Mouse (Mus musculus) embryonic facial prominence, embryonic 15.5 days (tissue): ENCODE results near the gene Olfr1413. TPM values are rescaled to one million over a fixed set of nuclear protein-coding genes. Genes with fewer than 3 reads are reported as not detected.

Experiments
- ATAC-seq: fragments of 200-750 bp; cut with Nextera tagmentation; 2 replicates; pipeline ENCODE4 v1.8.0; 2017; ENCODE audit warnings: low read depth, moderate TSS enrichment; ENCODE audit not compliant: insufficient number of reproducible peaks, low FRiP score, low TSS enrichment
- H3K27ac ChIP-seq: fragments of 300-500 bp; sonication (generic); replicated peaks from 2 replicates; pipeline ENCODE4 v1.5.1; 2015; ENCODE audit warnings: mild to moderate bottlenecking, inconsistent platforms
- H3K27me3 ChIP-seq: fragments of 300-500 bp; sonication (generic); 2 replicates; pipeline ENCODE4 v1.6.1; 2015; ENCODE audit warnings: inconsistent platforms
- H3K36me3 ChIP-seq: fragments of 300-500 bp; sonication (generic); 2 replicates; pipeline ENCODE4 v1.6.1; 2015; ENCODE audit warnings: mild to moderate bottlenecking, inconsistent platforms
- H3K4me1 ChIP-seq: fragments of 300-500 bp; sonication (generic); 2 replicates; pipeline ENCODE4 v1.6.1; 2015; ENCODE audit warnings: inconsistent platforms
- H3K4me2 ChIP-seq: fragments of 300-500 bp; sonication (generic); replicated peaks from 2 replicates; pipeline ENCODE4 v1.6.1; 2015; ENCODE audit warnings: mild to moderate bottlenecking, inconsistent platforms
- H3K4me3 ChIP-seq: fragments of 300-500 bp; sonication (generic); replicated peaks from 2 replicates; pipeline ENCODE4 v1.5.1; 2015; ENCODE audit warnings: mild to moderate bottlenecking, inconsistent platforms
- H3K9ac ChIP-seq: fragments of 300-500 bp; sonication (generic); 2 replicates; pipeline ENCODE4 v1.6.1; 2015; ENCODE audit warnings: inconsistent platforms
- H3K9me3 ChIP-seq: fragments of 300-500 bp; sonication (generic); replicated peaks from 2 replicates; pipeline ENCODE4 v1.6.1; 2016; ENCODE audit warnings: inconsistent platforms
- WGBS: fragments of 180-500 bp; shearing (Covaris S2); methylation state at CpG from one replicate; pipeline ENCODE4 v1.1.7; 2015; 5-methylcytosine and 5-hydroxymethylcytosine counted together
- polyA plus RNA-seq: library from polyadenylated mRNA; unstranded; fragments of >200 nt; fragmentation: Nextera tagmentation; extraction: Ambion mirVana; gene quantifications from 2 replicates; pipeline ENCODE4 v1.2.1, GENCODE M21; 2015

Gene Olfr1413
- polyA plus RNA-seq, 1 experiment from 2014 or later, result not detected

- WGBS, result 44% methylated on average over 4 of the region's 4 CpGs
These were observed 42.1 kb downstream of the Olfr1413 start for GRCm38 (mm10) chr1:92613175-92613574.

GRCm38 (mm10) chr1:92614516-92614915 lies 43.4 kb downstream of the Olfr1413 start:
- no peak overlapping the region for H3K4me2 ChIP-seq
- no peak overlapping the region for H3K9ac ChIP-seq
- no peaks in the 10 kb centered on the region for H3K36me3 ChIP-seq
- H3K4me1 ChIP-seq, result no peaks in the 10 kb centered on the region
- H3K27me3 ChIP-seq, result peaks cover 3% of the 10 kb centered on the region; the same call in 1 of the 2 replicates
- ATAC-seq, result no peak
- H3K4me3 ChIP-seq, result no peak overlapping the region
- 8% methylated on average over 1 of the region's 1 CpGs for WGBS
- H3K27ac ChIP-seq, result no peak overlapping the region
- no peaks in the 10 kb centered on the region for H3K9me3 ChIP-seq

More at GRCm38 (mm10) chr1:92613175-92613574, 42.1 kb downstream of the Olfr1413 start:
- H3K27ac ChIP-seq, result no peak overlapping the region
- H3K36me3 ChIP-seq, result no peaks in the 10 kb centered on the region
- no peak overlapping the region for H3K4me3 ChIP-seq
- H3K27me3 ChIP-seq, result no peaks in the 10 kb centered on the region; the same call in 1 of the 2 replicates
- no peak overlapping the region for H3K9ac ChIP-seq
- no peak for ATAC-seq
- H3K4me1 ChIP-seq, result no peaks in the 10 kb centered on the region
- no peak overlapping the region for H3K4me2 ChIP-seq
- H3K9me3 ChIP-seq, result no peaks in the 10 kb centered on the region

GRCm38 (mm10) chr1:92616046-92616445 lies 44.9 kb downstream of the Olfr1413 start:
- Histone ChIP-seq H3K36me3 (no peaks in the 10 kb centered on the region), H3K27me3 (peaks cover 3% of the 10 kb centered on the region; the same call in 1 of the 2 replicates), H3K9me3 (no peaks in the 10 kb centered on the region), H3K4me1 (no peaks in the 10 kb centered on the region), H3K4me2 (no peak overlapping the region), H3K4me3 (no peak overlapping the region), H3K9ac (no peak overlapping the region), H3K27ac (no peak overlapping the region)
- WGBS, result 67% methylated on average over 1 of the region's 1 CpGs
- no peak for ATAC-seq

GRCm38 (mm10) chr1:92617488-92617887 lies 46.4 kb downstream of the Olfr1413 start, which contains the start of gene Olfr12:
Gene Olfr12 (plus strand): TSS chr1:92617788.
- Histone ChIP-seq H3K27ac (no peak within 1 kb of the TSS), H3K36me3 (no peaks in the 10 kb centered on the region), H3K4me2 (no peak within 1 kb of the TSS), H3K27me3 (peaks cover 3% of the 10 kb centered on the region; the same call in 1 of the 2 replicates), H3K9me3 (no peaks in the 10 kb centered on the region), H3K4me1 (no peaks in the 10 kb centered on the region), H3K4me3 (no peak within 1 kb of the TSS), H3K9ac (no peak within 1 kb of the TSS)
- WGBS, result 46% methylated on average over 2 of the region's 2 CpGs
- no peak for ATAC-seq

- Histone ChIP-seq H3K4me1 (no peaks in the 10 kb centered on the region), H3K27me3 (peaks cover 3% of the 10 kb centered on the region; the same call in 1 of the 2 replicates), H3K9ac (no peak overlapping the region), H3K4me2 (no peak overlapping the region), H3K27ac (no peak overlapping the region), H3K4me3 (no peak overlapping the region), H3K36me3 (no peaks in the 10 kb centered on the region), H3K9me3 (no peaks in the 10 kb centered on the region)
- WGBS, result 73% methylated on average over 4 of the region's 4 CpGs
- no peak for ATAC-seq
These were observed 47.2 kb downstream of the Olfr1413 start for GRCm38 (mm10) chr1:92618360-92618759.

Other genes starting within 250 kb of the Olfr1413 start
- gene Ndufa10, start 97.5 kb upstream of the Olfr1413 start, polyA plus RNA-seq, result 249 and 278 TPM in 2 replicates
- not detected in 2 replicates for gene Olfr1416, start 86.2 kb upstream of the Olfr1413 start, polyA plus RNA-seq
- gene Olfr1415, start 75.2 kb upstream of the Olfr1413 start, polyA plus RNA-seq, result not detected in 2 replicates
- gene Olfr1414, start 52.7 kb upstream of the Olfr1413 start, polyA plus RNA-seq, result not detected in 2 replicates
- not detected in 2 replicates for gene Olfr1412, start 14.5 kb downstream of the Olfr1413 start, polyA plus RNA-seq
- not detected in 2 replicates for gene Olfr1411, start 23.1 kb downstream of the Olfr1413 start, polyA plus RNA-seq
- gene Olfr1410, start 34.5 kb downstream of the Olfr1413 start, polyA plus RNA-seq, result 0.17 TPM in 1 of 2 replicates, not detected in the other
- gene Olfr12, start 46.5 kb downstream of the Olfr1413 start, polyA plus RNA-seq, result 0.05 TPM in 1 of 2 replicates, not detected in the other
- gene Cops9, start 70.7 kb downstream of the Olfr1413 start, polyA plus RNA-seq, result 403 and 419 TPM in 2 replicates
- 0.11 and 0.17 TPM in 2 replicates for gene Otos, start 77.5 kb downstream of the Olfr1413 start, polyA plus RNA-seq